Mouse (Mus musculus): ENCODE measurements around the gene Rps27l. TPM values are rescaled to one million over a fixed set of nuclear protein-coding genes. Genes with fewer than 3 reads are reported as not detected.
"Not testable (repeated sequence)": the region's sequence is repeated elsewhere in the genome, so short reads cannot be mapped to it uniquely, and the experiment has no call there.

Gene Rps27l
- polyA plus RNA-seq, 1 experiment from 2014 or later: 516 TPM

DNA sequence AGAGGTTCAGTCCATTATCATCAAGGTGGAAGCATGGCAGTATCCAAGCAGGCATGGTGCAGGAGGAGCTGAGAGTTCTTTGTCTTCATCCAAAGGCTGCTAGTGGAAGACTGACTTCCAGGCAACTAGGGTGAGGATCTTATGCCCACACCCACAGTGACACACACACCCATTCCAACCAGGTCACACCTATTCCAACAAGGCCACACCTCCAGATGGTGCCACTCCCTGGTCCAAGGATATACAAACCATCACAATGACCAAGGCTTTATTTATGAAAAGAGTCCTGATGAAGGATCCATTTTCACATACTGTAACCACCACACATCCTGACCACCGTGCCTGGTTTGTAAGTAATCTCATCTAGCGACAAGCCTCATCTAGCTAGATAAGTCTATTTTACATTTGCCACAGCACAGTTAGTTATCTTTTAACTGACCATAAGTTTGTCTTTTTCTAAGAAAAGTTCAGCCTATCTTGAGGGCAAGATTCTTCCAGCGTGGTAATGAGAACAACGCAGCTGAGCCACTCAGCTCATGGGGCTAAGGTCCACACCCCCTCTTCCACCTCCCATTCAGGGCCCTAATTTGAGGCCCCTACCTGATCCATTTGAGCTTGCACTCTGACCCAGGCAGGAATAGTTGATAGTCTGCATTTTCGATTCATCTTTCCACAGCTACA is 32.5 kb upstream of the Rps27l start:
- not testable (repeated sequence) for H3K4me2 ChIP-seq; H3K4me3 ChIP-seq; H3K9ac ChIP-seq; H3K27me3 ChIP-seq; ATAC-seq (replicated peaks; ENCODE audit: insufficient number of reproducible peaks, insufficient read depth, low FRiP score, low read depth); H3K9me3 ChIP-seq (replicated peaks); H3K27ac ChIP-seq; H3K36me3 ChIP-seq
- peaks cover 35% of the 10 kb centered on the region for H3K4me1 ChIP-seq (replicated peaks)
- WGBS: 87% methylated on average over 5 of the region's 5 CpGs

DNA sequence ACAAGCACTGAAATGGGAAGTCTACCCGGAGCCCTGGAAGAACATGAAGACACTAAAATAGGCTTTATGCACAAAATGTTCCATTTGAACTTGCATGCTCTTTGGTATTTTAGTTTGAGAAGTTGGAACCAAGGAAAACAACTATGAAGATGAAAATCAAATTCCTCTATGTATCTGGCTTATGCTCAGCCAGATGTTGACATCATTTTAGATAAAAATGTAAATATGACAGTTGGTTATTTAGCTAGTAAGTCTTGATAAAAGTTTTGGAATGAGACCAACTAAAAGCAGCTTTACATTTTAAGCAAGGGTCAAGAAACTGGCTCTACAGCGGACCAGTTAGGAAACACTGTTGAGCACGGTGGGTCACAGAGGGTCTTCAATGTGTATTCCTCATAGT is 31.3 kb upstream of the Rps27l start:
- WGBS: 75% methylated on average over 3 of the region's 3 CpGs
- H3K9ac ChIP-seq: no peak overlapping the region
- H3K27ac ChIP-seq: no peak overlapping the region
- H3K9me3 ChIP-seq (replicated peaks): no peaks in the 10 kb centered on the region
- no peak for ATAC-seq (replicated peaks; ENCODE audit: insufficient number of reproducible peaks, insufficient read depth, low FRiP score, low read depth)
- no peaks in the 10 kb centered on the region for H3K36me3 ChIP-seq
- no peak overlapping the region for H3K4me3 ChIP-seq
- H3K4me2 ChIP-seq: no peak overlapping the region
- peaks cover 40% of the 10 kb centered on the region for H3K4me1 ChIP-seq (replicated peaks)
- no peaks in the 10 kb centered on the region for H3K27me3 ChIP-seq

DNA sequence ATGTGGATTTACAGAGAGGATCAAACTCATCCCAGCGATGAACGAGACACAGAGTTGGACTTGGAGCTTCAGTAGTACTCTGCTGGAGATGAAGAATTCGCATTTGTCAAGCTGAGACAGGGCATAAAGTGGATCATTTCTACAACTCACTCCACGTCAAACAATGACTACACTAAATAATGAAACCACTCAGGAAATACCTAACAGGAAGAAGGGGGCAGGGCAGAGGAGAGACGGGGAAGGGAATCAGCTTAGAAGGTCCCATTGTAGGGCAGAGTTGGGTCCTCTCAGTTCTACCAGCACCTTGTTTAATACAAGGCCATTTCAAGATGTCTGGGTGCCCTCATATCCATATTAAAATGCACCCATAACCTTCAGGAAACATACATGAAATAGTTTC is 30.5 kb upstream of the Rps27l start:
- H3K4me2 ChIP-seq: no peak overlapping the region; the same call in 1 of the 2 replicates
- ATAC-seq (replicated peaks; ENCODE audit: insufficient number of reproducible peaks, insufficient read depth, low FRiP score, low read depth): no peak
- H3K9me3 ChIP-seq (replicated peaks): no peaks in the 10 kb centered on the region

DNA sequence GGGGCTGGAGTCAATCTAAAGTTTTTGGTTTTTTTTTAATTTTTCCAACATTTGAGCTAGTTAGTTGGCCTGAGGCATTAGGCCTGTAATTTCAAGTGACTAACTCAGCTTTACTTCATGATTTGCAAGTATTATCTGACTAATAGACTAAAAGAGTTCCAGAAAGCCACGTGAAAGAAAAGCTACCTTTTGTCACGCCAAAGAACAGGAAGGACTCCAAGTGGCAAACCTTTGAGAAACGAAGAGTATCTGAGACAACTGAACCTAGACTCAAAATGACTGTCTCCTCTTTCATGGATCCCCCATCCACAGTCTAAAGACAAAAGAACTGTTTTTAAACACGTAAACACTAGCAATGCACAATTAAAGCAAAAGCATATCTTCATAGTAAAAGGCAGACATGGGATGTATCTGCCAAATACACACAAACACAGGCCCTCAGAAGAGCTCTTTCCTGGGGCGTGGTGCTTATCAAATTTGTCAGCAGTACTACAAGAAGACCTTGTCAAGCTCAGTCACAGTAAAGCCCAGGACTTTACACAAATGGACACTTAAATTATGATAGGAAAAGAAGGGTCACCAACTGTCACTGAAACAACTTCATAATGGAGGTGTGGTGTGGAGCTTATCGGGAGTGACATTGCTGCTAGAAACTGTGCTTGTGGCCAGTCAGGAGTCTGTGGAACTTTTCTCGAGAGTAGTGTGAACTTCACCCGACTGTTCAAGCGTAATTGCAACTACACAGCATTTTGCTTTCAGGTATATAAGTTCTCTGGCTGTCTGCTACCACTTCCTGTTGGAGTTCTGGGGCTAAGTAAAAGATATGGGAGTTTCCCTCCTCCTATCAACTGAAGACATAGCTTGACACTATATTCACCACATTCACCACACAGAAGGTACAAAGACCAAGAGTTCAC is 29.8 kb upstream of the Rps27l start:
- Histone ChIP-seq H3K36me3 (no peaks in the 10 kb centered on the region), H3K27me3 (no peaks in the 10 kb centered on the region), H3K4me2 (no peak overlapping the region), H3K9ac (no peak overlapping the region), H3K4me1 (replicated peaks) (peaks cover 37% of the 10 kb centered on the region), H3K9me3 (replicated peaks) (no peaks in the 10 kb centered on the region), H3K4me3 (no peak overlapping the region), H3K27ac (peak overlapping the region; percentile 18; the same call in 1 of the 2 replicates)
- no peak for ATAC-seq (replicated peaks; ENCODE audit: insufficient number of reproducible peaks, insufficient read depth, low FRiP score, low read depth)
- WGBS: 60% methylated on average over 9 of the region's 9 CpGs

More for the DNA sequence above, 30.5 kb upstream of the Rps27l start:
- no peaks in the 10 kb centered on the region for H3K27me3 ChIP-seq
- H3K4me1 ChIP-seq (replicated peaks): peaks cover 37% of the 10 kb centered on the region
- 68% methylated on average over 5 of the region's 5 CpGs for WGBS
- no peak overlapping the region for H3K4me3 ChIP-seq
- no peak overlapping the region for H3K9ac ChIP-seq
- no peaks in the 10 kb centered on the region for H3K36me3 ChIP-seq
- peak overlapping the region; percentile 42; the same call in 1 of the 2 replicates for H3K27ac ChIP-seq

DNA sequence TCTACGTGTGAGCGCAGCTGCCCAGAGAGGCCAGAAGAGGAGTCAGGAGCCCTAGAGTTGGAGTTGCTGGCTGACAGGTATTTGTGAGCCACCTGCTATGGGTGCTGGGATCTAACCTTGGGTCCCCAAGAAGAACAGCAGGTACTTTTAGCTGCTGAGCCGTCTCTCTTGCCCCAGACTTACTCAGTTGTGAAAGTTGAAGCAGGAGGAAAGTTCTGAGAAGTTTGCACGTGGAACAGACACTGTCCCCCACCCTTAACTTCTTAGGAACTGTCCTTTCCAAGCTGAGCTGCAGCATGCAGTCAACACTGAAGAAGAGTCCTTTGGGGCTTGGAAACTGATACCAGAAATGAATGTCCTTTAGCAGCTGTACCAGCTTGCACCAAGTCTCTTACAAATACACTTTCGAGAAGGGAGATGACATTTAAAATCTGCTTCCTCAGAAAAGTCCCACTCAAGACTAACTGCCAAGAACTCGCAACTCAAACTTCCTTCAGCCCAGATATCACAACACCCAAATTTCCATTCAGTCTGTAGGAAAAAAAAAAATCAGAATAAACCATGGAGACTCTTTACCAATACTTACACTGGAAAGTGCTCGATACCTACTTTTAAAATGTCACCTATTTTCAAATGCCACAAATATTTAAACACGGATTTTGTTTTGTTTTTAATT is 28.5 kb upstream of the Rps27l start:
- H3K9me3 ChIP-seq (replicated peaks): no peaks in the 10 kb centered on the region
- H3K27ac ChIP-seq: peak overlapping the region; percentile 13; the same call in 1 of the 2 replicates
- WGBS: 80% methylated on average over 8 of the region's 8 CpGs
- H3K4me3 ChIP-seq: no peak overlapping the region
- H3K27me3 ChIP-seq: no peaks in the 10 kb centered on the region
- H3K4me1 ChIP-seq (replicated peaks): peaks cover 37% of the 10 kb centered on the region
- no peaks in the 10 kb centered on the region for H3K36me3 ChIP-seq
- no peak overlapping the region for H3K9ac ChIP-seq
- no peak for ATAC-seq (replicated peaks; ENCODE audit: insufficient number of reproducible peaks, insufficient read depth, low FRiP score, low read depth)
- peak overlapping the region; percentile 86; the same call in 1 of the 2 replicates for H3K4me2 ChIP-seq

DNA sequence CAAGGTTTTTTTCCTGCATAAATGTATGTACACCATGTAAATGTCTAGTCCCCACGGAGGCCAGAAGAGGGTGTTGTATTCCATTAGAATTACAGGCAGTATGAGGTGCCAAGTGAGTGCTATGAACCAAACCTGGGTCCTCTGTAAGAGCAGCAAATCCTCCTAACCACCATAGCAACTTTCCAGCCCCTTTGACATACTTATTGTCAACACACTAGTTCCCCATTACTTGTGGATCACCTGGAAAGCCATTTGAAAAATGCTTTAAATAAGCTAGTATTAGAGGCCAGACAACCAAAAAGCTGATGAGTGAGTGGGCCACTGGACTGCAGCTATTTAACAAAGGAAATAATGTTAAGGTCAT is 28.0 kb upstream of the Rps27l start:
- Histone ChIP-seq H3K4me3 (no peak overlapping the region), H3K36me3 (no peaks in the 10 kb centered on the region)
- WGBS: 73% methylated on average over 1 of the region's 1 CpGs

DNA sequence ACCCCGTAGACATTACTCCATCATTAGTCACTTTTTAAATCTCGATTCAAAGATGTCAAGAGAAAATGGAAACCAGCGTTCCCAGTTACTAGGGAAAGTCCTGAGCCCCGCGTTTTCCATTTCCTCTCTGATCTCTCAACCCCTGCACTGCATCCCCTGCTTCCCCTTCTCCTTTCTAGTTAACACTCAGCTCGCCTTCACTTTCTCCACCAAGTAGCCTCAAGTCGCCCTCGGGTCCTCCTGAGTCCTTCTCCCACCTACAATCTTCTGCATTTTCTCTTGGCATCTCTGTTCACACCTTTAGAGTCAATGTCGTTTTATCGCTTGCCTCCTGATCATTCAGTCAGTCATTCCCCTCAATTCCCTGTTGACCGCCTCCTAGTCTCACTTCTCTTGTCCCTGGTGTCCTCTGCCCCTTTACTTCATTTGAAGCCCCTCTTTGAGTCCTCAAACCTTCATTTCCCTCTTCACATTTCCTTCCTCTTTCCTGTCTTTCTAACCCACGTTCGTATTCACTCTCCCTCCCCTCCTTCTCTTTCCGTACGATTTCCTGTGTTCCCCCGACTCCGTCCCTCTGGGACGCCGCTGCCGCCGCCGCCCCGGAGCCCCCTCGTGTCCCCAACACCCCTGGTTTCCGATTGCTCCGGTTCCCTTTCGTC is 27.1 kb upstream of the Rps27l start:
- H3K9ac ChIP-seq: peak overlapping the region; percentile 91
- no peaks in the 10 kb centered on the region for H3K27me3 ChIP-seq
- no peaks in the 10 kb centered on the region for H3K9me3 ChIP-seq (replicated peaks)
- peak overlapping the region; percentile 86 for H3K4me2 ChIP-seq
- peak overlapping the region; percentile 86 for H3K27ac ChIP-seq
- 3% methylated on average over 27 of the region's 27 CpGs for WGBS
- ATAC-seq (replicated peaks; ENCODE audit: insufficient number of reproducible peaks, insufficient read depth, low FRiP score, low read depth): no peak
- H3K36me3 ChIP-seq: no peaks in the 10 kb centered on the region
- H3K4me1 ChIP-seq (replicated peaks): peaks cover 34% of the 10 kb centered on the region
- peak overlapping the region; percentile 96 for H3K4me3 ChIP-seq

More for the DNA sequence above, 28.0 kb upstream of the Rps27l start:
- Histone ChIP-seq H3K9ac (no peak overlapping the region), H3K9me3 (replicated peaks) (no peaks in the 10 kb centered on the region), H3K4me2 (peak overlapping the region; percentile 86), H3K27me3 (no peaks in the 10 kb centered on the region), H3K4me1 (replicated peaks) (peaks cover 37% of the 10 kb centered on the region), H3K27ac (no peak overlapping the region)
- ATAC-seq (replicated peaks; ENCODE audit: insufficient number of reproducible peaks, insufficient read depth, low FRiP score, low read depth): no peak

DNA sequence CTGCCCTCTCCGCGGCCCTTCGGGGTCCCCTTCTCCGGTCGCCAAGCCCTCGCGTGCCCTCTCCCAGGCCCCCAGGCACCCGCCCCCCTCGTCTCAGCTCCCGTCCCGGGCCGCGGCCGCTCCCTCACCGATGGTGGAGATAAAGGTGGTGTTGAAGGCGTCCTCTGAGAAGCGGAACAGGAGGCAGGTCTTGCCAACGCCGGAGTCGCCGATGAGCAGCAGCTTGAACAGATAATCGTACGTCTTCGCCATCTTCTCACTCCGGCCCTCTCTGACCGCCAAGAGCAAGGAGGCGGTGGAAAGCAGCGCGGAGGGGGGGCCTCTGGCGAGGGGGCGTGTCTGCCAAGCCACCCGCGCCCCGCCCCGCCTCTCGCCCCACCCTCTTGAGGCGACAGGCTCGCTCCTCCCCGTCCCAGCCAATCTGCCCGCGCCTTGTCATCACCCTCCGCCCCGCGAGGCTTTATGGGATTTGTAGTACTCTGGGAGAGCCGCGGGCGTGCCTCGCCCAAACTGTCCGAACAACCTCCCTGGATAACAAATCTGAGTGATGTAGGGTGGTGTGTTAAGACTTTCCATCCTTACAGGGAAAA is 26.4 kb upstream of the Rps27l start, which contains the start of gene Rab8b:
Rab8b (minus strand) TSS at position 306 of the 590 bp plus-strand sequence.
- Histone ChIP-seq H3K4me2 (peak within 1 kb of the TSS; percentile 86), H3K4me1 (replicated peaks) (peaks cover 29% of the 10 kb centered on the region), H3K9ac (peak within 1 kb of the TSS; percentile 91), H3K27me3 (no peaks in the 10 kb centered on the region), H3K36me3 (no peaks in the 10 kb centered on the region), H3K27ac (peak within 1 kb of the TSS; percentile 86), H3K9me3 (replicated peaks) (no peaks in the 10 kb centered on the region), H3K4me3 (peak within 1 kb of the TSS; percentile 96)
- ATAC-seq (replicated peaks; ENCODE audit: insufficient number of reproducible peaks, insufficient read depth, low FRiP score, low read depth): peak; percentile 98
- whole genome bisulfite sequencing: under 1% methylated on average over 44 of the region's 49 CpGs

DNA sequence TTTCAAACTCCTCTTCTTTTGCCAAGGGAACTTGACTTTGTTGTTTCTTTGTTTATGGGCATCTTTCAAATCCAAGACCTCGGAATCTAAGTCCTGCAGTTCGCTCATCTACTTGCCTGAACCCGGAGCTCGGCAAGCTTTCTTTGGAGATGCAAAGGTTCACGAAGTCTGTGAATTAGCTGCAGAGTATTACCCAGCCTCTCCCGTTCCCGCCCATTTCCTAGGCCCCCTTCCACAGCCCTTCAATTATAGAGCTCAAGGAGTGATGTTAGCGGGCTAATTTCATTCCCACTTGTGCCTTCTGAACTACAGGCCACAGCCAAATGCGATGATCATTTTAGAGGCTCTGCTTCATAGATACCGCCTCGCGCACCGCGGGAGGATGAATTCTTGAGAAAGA is 25.9 kb upstream of the Rps27l start:
- H3K27me3 ChIP-seq: no peaks in the 10 kb centered on the region
- peak overlapping the region; percentile 96 for H3K4me3 ChIP-seq
- H3K4me2 ChIP-seq: peak overlapping the region; percentile 86
- no peaks in the 10 kb centered on the region for H3K36me3 ChIP-seq
- H3K9me3 ChIP-seq (replicated peaks): no peaks in the 10 kb centered on the region
- peak; percentile 34; the same call in 1 of the 2 replicates for ATAC-seq (replicated peaks; ENCODE audit: insufficient number of reproducible peaks, insufficient read depth, low FRiP score, low read depth)
- peaks cover 25% of the 10 kb centered on the region for H3K4me1 ChIP-seq (replicated peaks)
- peak overlapping the region; percentile 38; the same call in 1 of the 2 replicates for H3K9ac ChIP-seq
- 1% methylated on average over 14 of the region's 14 CpGs for WGBS
- peak overlapping the region; percentile 68 for H3K27ac ChIP-seq

DNA sequence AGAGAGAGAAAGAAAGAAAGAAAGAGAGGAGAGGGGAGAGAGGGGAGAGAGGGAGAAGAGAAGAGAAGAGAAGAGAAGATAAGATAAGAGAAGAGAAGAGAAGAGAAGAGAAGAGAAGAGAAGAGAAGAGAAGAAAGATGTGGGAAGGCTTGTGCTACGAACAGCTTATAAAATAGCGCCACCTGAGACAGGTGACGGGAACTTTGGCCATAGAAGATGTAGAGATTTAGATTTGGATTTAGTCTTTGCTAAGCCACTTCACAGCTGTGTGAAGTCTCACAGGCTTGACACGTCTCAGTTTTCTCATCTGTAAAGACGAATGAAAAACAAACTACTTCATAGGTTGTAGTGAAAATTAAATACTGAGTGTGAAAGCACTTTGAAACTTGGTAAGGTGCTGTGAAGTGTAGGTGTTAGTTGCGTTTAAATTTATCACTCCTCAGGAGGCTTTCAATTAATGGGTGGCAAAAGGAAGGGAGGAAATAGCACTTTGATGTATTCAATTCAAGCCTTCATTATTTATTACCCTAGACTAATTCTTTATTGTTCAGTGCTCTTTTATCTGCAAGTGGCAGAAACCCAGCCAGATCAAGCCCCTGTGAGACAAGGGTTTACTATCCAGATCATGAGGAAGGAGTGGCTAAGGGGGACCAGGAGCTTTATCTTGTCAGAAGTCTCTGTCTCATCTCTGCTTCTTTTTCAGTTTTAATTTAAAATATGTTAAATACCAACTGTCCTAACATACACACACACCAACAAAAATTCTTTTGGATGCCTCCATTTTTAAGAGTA is 25.2 kb upstream of the Rps27l start:
- H3K4me1 ChIP-seq (replicated peaks): peaks cover 23% of the 10 kb centered on the region
- no peak overlapping the region for H3K27ac ChIP-seq
- H3K4me2 ChIP-seq: peak overlapping the region; percentile 86
- H3K36me3 ChIP-seq: no peaks in the 10 kb centered on the region
- H3K4me3 ChIP-seq: no peak overlapping the region; the same call in 1 of the 2 replicates
- WGBS: 5% methylated on average over 6 of the region's 6 CpGs
- no peaks in the 10 kb centered on the region for H3K27me3 ChIP-seq
- H3K9ac ChIP-seq: no peak overlapping the region
- ATAC-seq (replicated peaks; ENCODE audit: insufficient number of reproducible peaks, insufficient read depth, low FRiP score, low read depth): no peak
- no peaks in the 10 kb centered on the region for H3K9me3 ChIP-seq (replicated peaks)
